Mouse (Mus musculus) gastrocnemius, postnatal 36 days (tissue): ENCODE data around the gene Zfyve27. TPM values are rescaled to one million over a fixed set of nuclear protein-coding genes. Genes with fewer than 3 reads are reported as not detected.

Experiments
- DNase-seq, 2 experiments: peaks; one replicate each; pipeline ENCODE4 v3.0.0; 2022
- intact Hi-C: fragments of 180-260 bp; cut with DNase I; formaldehyde crosslinking; loops from one replicate; pipeline ENCODE4 v1.15.1; 2025
- total RNA-seq, 2 experiments: library from RNA; stranded (reverse); gene quantifications; 2 replicates each; pipeline ENCODE4 v1.2.3; 2021

Gene Zfyve27
- total RNA-seq, 2 experiments from 2014 or later = 11.4 to 12.6 TPM

DNA sequence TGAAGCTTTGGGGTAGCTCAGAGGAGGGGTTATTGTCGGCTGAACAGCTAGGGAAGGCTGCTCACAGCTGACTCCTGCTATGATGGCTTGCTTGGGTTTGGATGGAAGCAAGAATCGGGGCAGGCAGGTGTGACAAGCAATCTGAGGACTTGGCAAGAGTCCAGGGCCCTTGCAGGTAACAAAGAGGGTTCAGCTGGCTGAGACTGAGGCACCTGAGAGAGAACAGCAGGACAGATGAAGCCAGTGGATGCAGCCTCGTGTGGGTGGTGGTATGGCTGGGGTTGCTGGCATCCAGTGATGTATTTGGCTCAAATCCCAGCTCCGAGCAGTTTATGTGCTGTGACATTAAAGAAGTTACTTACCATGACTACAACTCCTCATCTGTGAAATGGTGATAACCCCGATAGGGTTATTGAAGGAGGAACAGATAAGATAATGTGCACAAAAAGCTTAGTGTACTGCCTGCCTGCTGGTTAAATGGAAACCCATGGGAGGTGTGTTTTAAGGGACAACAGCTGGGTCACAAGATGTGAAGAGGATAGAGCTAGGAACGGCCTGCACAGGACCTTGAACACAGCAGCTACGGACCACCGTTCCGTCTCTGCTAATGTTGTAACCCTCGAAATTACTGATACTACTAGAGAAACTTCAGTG is 5.7 kb downstream of the Zfyve27 start:
- intact Hi-C loops = no loop called here

GRCm38 (mm10) chr19:42170025-42170969 is 6.5 kb downstream of the Zfyve27 start:
- peak; percentile 84 to 86 for DNase-seq
- intact Hi-C loops = no loop called here

More for the DNA sequence above, 5.7 kb downstream of the Zfyve27 start:
- DNase-seq = no peak

- intact Hi-C loops = no loop called here
- DNase-seq = no peak
Measured at GRCm38 (mm10) chr19:42176841-42177240, 13.1 kb downstream of the Zfyve27 start.

GRCm38 (mm10) chr19:42177461-42177860 is 13.7 kb downstream of the Zfyve27 start:
- DNase-seq = no peak

GRCm38 (mm10) chr19:42179356-42179755 is 15.6 kb downstream of the Zfyve27 start:
- intact Hi-C loops = no loop called here

More at GRCm38 (mm10) chr19:42177461-42177860, 13.7 kb downstream of the Zfyve27 start:
- intact Hi-C loops = no loop called here

DNA sequence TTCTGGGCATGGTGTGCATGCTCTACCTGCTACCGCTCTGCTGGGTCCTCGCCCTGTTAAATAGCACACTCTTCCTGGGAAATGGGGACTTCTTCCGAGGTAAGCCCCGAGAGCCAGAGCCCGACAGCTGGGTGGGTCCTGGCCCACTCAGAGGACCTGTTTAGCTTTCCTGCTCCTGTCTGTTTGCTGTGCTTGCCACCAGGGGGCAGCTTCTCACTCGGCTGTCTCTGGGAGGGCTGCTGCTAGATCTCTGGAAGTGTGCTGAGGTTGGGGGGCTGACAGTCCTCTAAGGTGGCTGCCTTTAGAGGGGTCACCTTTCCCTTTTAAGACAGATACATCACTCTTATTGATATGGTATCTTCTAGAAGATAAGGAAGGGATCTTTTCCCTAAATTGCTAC is 18.9 kb downstream of the Zfyve27 start:
- no peak for DNase-seq
- intact Hi-C loops = no loop called here

More at GRCm38 (mm10) chr19:42179356-42179755, 15.6 kb downstream of the Zfyve27 start:
- no peak for DNase-seq

GRCm38 (mm10) chr19:42189735-42190134 is 26.0 kb downstream of the Zfyve27 start:
- intact Hi-C loops = no loop called here
- DNase-seq = no peak

- intact Hi-C loops = no loop called here
- peak in 1 of 2 experiments; percentile 35 for DNase-seq
Measured at GRCm38 (mm10) chr19:42190494-42190893, 26.7 kb downstream of the Zfyve27 start.

GRCm38 (mm10) chr19:42193311-42193710 is 29.6 kb downstream of the Zfyve27 start:
- DNase-seq = no peak
- intact Hi-C loops = no loop called here

- no peak for DNase-seq
- intact Hi-C loops = loop anchor here (5.0 kb wide), 1 partner anchor 226 kb away; no protein-coding TSS in a partner anchor
Measured at GRCm38 (mm10) chr19:42196378-42196777, 32.6 kb downstream of the Zfyve27 start.

DNA sequence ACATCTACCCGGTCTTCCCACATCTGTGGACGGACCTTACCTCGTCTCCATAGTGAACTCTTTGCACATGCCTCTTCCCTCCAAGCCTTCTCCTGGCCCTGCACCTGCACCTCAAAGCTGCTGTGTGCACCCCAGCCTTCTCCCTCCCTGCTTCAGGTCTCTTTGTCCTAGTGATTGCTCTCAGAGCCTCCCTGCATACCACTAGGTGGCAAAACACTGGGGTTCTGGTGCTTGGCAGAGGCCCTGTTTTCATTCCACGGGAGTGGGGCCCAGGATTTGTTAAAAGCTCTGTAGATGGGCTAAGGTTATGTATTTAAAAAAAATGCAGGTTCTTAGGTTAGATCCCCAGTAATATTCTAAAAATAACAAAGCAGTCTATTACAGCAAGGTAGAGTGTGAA is 33.3 kb downstream of the Zfyve27 start:
- DNase-seq = no peak
- intact Hi-C loops = loop anchor here (5.0 kb wide), 1 partner anchor 225 kb away; no protein-coding TSS in a partner anchor

DNA sequence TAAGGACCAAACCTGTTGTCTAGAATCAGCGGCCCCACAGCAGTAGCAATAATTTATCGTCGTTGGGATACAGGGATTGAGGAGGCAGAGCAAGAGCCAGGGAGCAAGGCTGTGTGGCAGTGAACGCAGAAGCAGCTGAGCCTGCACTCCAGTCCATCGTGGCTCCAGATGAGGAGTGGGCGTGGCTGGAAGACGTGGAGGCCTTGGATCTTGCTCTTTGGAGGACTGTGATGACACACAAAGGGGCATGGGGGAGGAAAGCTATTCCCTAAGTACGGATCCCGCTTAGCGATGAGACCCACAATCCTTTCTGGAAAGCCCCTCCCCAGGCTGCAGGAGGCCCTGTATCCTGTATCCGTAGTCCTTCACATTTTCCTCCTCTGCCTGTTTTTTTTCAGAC is 34.3 kb downstream of the Zfyve27 start:
- no peak for DNase-seq
- intact Hi-C loops = loop anchor here (5.0 kb wide), 1 partner anchor 224 kb away; no protein-coding TSS in a partner anchor

GRCm38 (mm10) chr19:42201696-42202381 is 38.1 kb downstream of the Zfyve27 start, which contains the start of gene Sfrp5:
Gene Sfrp5, minus strand, starts transcription at chr19:42202252.
- intact Hi-C loops = no loop called here

GRCm38 (mm10) chr19:42202467-42202866 is 38.7 kb downstream of the Zfyve27 start:
- intact Hi-C loops = no loop called here
- DNase-seq = no peak

More at GRCm38 (mm10) chr19:42201696-42202381, 38.1 kb downstream of the Zfyve27 start, which contains the start of gene Sfrp5:
- no peak for DNase-seq

DNA sequence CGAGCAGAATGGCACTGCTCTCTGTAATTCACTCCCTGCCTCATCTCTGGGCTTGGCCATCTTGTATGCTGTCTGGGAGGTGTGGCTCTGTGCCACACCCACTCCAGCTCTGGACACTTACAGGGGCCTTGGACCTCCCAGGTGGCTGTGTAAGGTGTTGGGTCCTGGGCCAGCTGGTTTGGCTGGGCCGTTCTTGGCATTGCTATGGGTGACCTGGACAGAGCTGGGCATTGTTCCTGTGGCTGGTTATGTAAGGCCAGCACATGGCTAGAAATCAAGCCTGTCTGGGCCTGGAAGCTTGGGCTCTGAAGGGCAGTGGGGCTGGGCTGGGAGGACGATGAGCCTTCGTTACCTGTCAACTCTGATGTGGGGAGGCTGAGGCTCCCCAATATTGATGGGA is 40.6 kb downstream of the Zfyve27 start:
- DNase-seq = no peak
- intact Hi-C loops = no loop called here

- intact Hi-C loops = no loop called here
- no peak for DNase-seq
Measured at GRCm38 (mm10) chr19:42205201-42205600, 41.5 kb downstream of the Zfyve27 start.

- intact Hi-C loops = no loop called here
- DNase-seq = no peak
Measured at GRCm38 (mm10) chr19:42209485-42209884, 45.7 kb downstream of the Zfyve27 start.

- no peak for DNase-seq
- intact Hi-C loops = no loop called here
Measured at GRCm38 (mm10) chr19:42209976-42210375, 46.2 kb downstream of the Zfyve27 start.

GRCm38 (mm10) chr19:42211936-42212335 is 48.2 kb downstream of the Zfyve27 start:
- no peak for DNase-seq
- intact Hi-C loops = no loop called here

DNA sequence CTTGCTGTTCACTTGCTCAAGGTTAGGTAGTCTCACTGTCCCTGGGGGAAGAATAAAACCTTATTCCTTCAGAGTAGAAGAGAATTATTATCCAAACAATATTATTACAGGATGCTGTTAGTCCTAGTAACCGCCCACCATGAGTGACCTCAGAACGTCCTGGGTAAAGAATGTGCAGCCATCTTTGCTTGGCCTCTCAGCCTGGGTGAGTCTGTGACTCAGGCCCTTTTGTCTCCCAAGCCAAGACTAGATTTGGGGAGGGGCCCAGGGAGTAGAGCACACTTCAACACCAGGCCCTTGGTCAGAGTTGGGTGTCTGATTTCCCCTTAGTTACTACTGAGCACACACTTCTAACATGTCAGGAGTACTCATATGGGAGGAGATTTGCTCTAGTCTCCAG is 50.9 kb downstream of the Zfyve27 start:
- no peak for DNase-seq
- intact Hi-C loops = no loop called here
